Mouse (Mus musculus) embryonic facial prominence, embryonic 14.5 days (tissue): Measurements from ENCODE around the gene Rabgap1. TPM values are rescaled to one million over a fixed set of nuclear protein-coding genes. Genes with fewer than 3 reads are reported as not detected.
"Not testable (repeated sequence)": the region's sequence is repeated elsewhere in the genome, so short reads cannot be mapped to it uniquely, and the experiment has no call there.

Experiments
- ATAC-seq: fragments of 200-750 bp; cut with Nextera tagmentation; 2 replicates; pipeline ENCODE4 v1.8.0; 2017; ENCODE audit warnings: low read depth, moderate number of reproducible peaks, moderate TSS enrichment
- DNase-seq: peaks from one replicate; pipeline ENCODE4 v3.0.0-alpha.2; 2015; ENCODE audit warnings: low spot score
- H3K27ac ChIP-seq: fragments of 300-500 bp; sonication (generic); replicated peaks from 2 replicates; pipeline ENCODE4 v1.5.1; 2014; ENCODE audit warnings: low read depth, mild to moderate bottlenecking, low read length, moderate library complexity
- H3K27me3 ChIP-seq: fragments of 300-500 bp; sonication (generic); replicated peaks from 2 replicates; pipeline ENCODE4 v1.6.1; 2014; ENCODE audit warnings: low read length; ENCODE audit not compliant: control insufficient read depth, insufficient read depth
- H3K36me3 ChIP-seq: fragments of 300-500 bp; sonication (generic); 2 replicates; pipeline ENCODE4 v1.6.1; 2014; ENCODE audit warnings: low read length, mixed read lengths; ENCODE audit not compliant: control insufficient read depth, insufficient read depth
- H3K4me1 ChIP-seq: fragments of 300-500 bp; sonication (generic); 2 replicates; pipeline ENCODE4 v1.6.1; 2014; ENCODE audit warnings: antibody characterized with exemption, low read length; ENCODE audit not compliant: control insufficient read depth, insufficient read depth
- H3K4me2 ChIP-seq: fragments of 300-500 bp; sonication (generic); 2 replicates; pipeline ENCODE4 v1.6.1; 2014; ENCODE audit warnings: low read depth, mild to moderate bottlenecking, low read length, moderate library complexity, mixed read lengths
- H3K4me3 ChIP-seq: fragments of 300-500 bp; sonication (generic); 2 replicates; pipeline ENCODE4 v1.5.1; 2014; ENCODE audit warnings: low read depth, mild to moderate bottlenecking, low read length
- H3K9ac ChIP-seq: fragments of 300-500 bp; sonication (generic); 2 replicates; pipeline ENCODE4 v1.6.1; 2014; ENCODE audit warnings: low read depth, mild to moderate bottlenecking, low read length, moderate library complexity, mixed read lengths
- H3K9me3 ChIP-seq: fragments of 300-500 bp; sonication (generic); 2 replicates; pipeline ENCODE4 v1.6.1; 2016; ENCODE audit warnings: low read length; ENCODE audit not compliant: control insufficient read depth
- WGBS: fragments of 180-500 bp; shearing (Covaris S2); extraction: QIAGEN DNeasy Blood & Tissue Kit; methylation state at CpG from one replicate; pipeline ENCODE4 v1.1.7; 2014; 5-methylcytosine and 5-hydroxymethylcytosine counted together
- polyA plus RNA-seq: library from polyadenylated mRNA; unstranded; fragments of >200 nt; fragmentation: Nextera tagmentation; extraction: Ambion mirVana; gene quantifications from 2 replicates; pipeline ENCODE4 v1.2.1, GENCODE M21; 2014

Rabgap1 gene
- polyA plus RNA-seq, 1 experiment from 2014 or later = 40.7 TPM

DNA sequence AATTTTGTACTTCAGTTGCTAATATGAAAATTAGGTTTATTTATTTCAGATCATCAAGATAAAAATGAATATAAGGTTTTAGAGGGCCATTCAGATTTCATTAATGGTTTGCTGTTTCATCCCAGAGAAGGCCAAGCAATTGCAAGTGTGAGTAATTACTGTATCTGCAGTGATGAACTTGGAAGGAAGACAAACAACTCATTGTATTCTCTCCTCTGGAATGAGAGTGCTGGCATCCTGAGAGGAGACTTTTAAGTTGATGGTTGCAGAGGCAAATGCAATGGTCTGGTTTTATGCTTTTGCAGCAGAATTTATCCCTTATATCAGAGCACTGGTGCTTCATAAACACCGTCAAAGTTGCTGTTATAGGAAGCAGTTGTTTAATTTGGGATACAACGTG, 45.9 kb downstream of the Rabgap1 start:
- WGBS = 87% methylated on average over 2 of the region's 2 CpGs
- no peak for ATAC-seq
- H3K9ac ChIP-seq = no peak overlapping the region
- no peak overlapping the region for H3K27ac ChIP-seq
- no peak for DNase-seq
- H3K4me2 ChIP-seq = no peak overlapping the region
- no peaks in the 10 kb centered on the region for H3K27me3 ChIP-seq
- H3K4me3 ChIP-seq = no peak overlapping the region
- H3K36me3 ChIP-seq = peaks cover 82% of the 10 kb centered on the region
- H3K4me1 ChIP-seq = no peaks in the 10 kb centered on the region
- no peaks in the 10 kb centered on the region for H3K9me3 ChIP-seq

DNA sequence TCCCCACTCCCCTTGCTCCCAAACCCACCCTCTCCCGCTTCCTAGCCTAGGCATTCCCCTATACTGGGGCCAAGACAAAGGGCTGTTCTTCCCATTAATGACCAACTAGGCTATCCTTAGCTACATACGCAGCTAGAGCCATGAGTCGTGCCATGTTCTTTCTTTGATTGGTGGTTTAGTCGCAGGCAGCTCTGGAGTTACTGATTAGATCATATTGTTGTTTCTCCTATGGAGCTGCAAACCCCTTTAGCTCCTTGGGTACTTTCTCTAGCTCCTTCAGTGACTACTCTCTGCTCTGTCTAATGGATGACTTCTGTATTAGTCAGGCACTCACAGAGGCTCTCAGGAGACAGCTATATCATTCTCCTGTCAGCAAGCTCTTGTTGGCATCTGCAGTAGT, 54.2 kb downstream of the Rabgap1 start:
- no peak for ATAC-seq
- no peaks in the 10 kb centered on the region for H3K9me3 ChIP-seq
- 95% methylated on average over 4 of the region's 4 CpGs for WGBS

DNA sequence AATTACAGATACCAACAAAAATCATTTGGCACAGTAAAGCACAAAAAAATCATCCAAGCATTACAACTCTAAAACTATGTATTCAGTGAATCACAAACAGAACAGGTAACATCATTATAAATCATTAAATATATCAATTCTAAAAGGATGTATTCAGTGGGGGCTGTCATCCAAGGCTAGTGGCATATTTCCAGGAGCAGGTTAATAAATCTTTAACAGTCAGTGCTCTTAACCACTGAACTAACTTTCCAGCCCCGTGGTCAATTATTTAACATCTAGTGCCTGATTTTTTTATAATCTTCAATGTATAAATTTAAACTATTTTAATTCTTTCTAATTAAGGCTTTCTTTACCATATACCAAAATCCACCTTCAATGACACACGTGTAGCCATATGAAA, 62.8 kb downstream of the Rabgap1 start:
- DNase-seq, H3K9ac ChIP-seq, H3K4me2 ChIP-seq, H3K27me3 ChIP-seq, H3K27ac ChIP-seq, H3K4me3 ChIP-seq, H3K4me1 ChIP-seq, ATAC-seq, H3K9me3 ChIP-seq: not testable (repeated sequence)
- WGBS = 88% methylated on average over 2 of the region's 2 CpGs
- H3K36me3 ChIP-seq = peaks cover 58% of the 10 kb centered on the region

More for the DNA sequence above, 54.2 kb downstream of the Rabgap1 start:
- Histone ChIP-seq H3K4me2 (no peak overlapping the region), H3K4me1 (no peaks in the 10 kb centered on the region), H3K9ac (no peak overlapping the region), H3K4me3 (no peak overlapping the region), H3K27me3 (no peaks in the 10 kb centered on the region), H3K27ac (no peak overlapping the region), H3K36me3 (peaks cover 51% of the 10 kb centered on the region)
- DNase-seq = no peak

DNA sequence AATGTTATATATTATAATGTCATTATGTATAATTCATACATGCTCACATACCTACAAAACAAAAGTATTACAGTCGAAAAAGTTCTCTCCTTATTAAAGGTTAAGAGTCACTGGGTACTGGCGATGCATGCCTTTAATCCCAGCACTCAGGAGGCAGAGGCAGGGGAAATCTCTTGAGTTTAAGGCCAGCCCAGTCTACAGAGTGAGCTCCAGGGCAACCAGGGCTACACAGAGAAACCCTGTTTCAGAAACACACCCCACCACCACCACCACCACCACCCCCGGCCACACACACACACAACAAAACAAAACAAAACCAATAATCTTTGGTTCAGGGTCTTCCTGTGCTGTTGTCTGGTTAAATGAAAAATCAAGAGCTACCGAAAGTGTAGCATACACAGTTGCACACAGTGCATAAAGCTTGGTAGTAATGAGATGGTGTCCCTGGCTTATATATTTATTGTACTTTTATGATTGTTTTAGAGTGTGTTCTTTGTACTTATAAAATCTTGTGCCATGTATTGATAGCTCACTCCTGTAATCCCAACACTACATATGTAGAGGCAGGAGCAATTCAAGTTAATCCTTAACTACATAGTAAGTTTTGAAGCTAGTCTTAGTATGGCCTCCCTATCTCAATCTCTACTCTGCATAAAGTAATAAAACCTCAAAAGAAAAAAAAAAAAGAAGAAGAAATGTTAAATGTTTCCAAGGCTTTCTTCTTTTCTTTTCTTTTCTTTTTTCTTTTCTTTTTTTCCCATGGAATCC, 68.2 kb downstream of the Rabgap1 start:
- DNase-seq = no peak
- WGBS = 89% methylated on average over 4 of the region's 4 CpGs
- ATAC-seq = no peak
- no peaks in the 10 kb centered on the region for H3K27me3 ChIP-seq
- H3K9me3 ChIP-seq = no peaks in the 10 kb centered on the region
- H3K9ac ChIP-seq = no peak overlapping the region
- no peaks in the 10 kb centered on the region for H3K4me1 ChIP-seq
- H3K4me3 ChIP-seq = no peak overlapping the region
- H3K27ac ChIP-seq = no peak overlapping the region
- no peak overlapping the region for H3K4me2 ChIP-seq
- H3K36me3 ChIP-seq = peaks cover 55% of the 10 kb centered on the region

DNA sequence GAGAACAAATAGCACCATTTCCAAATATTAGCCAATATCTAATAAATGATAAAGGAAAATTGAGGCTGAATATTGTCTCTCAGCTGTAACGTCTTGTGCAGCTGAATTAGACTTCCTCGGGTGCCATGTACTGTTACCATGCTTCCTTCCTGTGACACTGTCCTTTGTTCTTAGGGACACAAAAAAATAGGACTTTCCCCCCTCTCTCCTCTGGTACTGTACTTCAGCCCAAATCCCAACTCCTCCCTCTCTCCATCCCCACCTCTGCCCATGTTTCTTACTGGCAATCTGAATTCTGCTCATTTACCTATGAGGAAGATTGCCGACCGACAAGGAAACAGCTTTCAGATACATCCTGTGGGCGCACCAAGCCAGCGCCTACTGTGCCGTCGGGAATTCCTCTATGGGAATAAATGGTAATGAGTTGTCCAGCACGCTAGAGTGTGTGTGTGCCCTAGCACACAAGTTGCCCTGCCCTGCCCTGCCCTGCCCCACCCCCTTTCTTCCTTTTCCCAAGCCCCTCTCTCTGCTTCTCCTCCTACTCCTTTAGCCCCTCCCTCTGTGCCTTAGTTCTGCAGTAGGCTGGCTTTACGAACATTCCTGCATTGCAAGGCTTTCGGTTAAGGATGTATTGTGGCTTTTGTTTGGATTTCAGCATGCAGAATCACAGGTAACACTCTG, 73.1 kb downstream of the Rabgap1 start, which contains the start of gene Gpr21:
TSS of gene Gpr21 (plus strand) at position 303 of the 681 bp plus-strand sequence.
- ATAC-seq (peak; percentile 78; the same call in 1 of the 2 replicates), DNase-seq (peak; percentile 38)
- 0 out of 2 replicates have a peak within 1 kb of the TSS, but pooled peaks have one; percentile 8 for H3K4me3 ChIP-seq
- WGBS = 27% methylated on average over 11 of the region's 11 CpGs
- peaks cover 38% of the 10 kb centered on the region for H3K36me3 ChIP-seq
- H3K27me3 ChIP-seq = no peaks in the 10 kb centered on the region
- no peaks in the 10 kb centered on the region for H3K9me3 ChIP-seq
- H3K27ac ChIP-seq = peak within 1 kb of the TSS; percentile 21; the same call in 1 of the 2 replicates
- no peaks in the 10 kb centered on the region for H3K4me1 ChIP-seq
- H3K4me2 ChIP-seq = peak within 1 kb of the TSS; percentile 40
- no peak within 1 kb of the TSS; the same call in 1 of the 2 replicates for H3K9ac ChIP-seq

DNA sequence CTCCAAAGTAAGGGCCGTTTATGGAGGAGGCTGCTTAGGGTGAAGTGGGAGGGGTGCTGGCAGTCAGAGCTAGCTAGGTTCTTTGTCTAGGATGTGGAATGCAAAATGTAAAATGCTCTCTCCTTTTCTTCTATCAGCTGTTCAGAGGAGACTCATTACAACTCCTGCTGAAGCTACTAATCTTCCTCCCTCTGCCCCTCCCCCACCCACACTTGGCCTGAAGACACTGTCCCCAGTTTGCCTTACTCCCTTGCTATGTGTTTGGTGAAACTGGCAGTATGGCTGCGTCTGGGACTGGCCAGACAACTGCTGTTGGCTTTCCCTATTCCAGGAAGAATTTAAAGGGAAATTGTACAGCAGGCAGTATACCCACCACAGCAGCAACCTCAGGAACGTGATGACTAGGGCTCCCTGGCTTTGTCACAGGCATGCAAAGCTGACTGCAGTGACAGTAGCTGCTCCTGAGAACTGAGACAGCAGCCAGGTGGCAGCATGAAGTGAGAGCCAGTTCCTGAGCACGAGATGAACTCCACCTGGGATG, 73.9 kb downstream of the Rabgap1 start:
- Histone ChIP-seq H3K36me3 (peaks cover 32% of the 10 kb centered on the region), H3K9ac (no peak overlapping the region), H3K27me3 (no peaks in the 10 kb centered on the region), H3K4me1 (no peaks in the 10 kb centered on the region), H3K4me3 (no peak overlapping the region), H3K27ac (no peak overlapping the region), H3K4me2 (no peak overlapping the region), H3K9me3 (no peaks in the 10 kb centered on the region)
- ATAC-seq (peak; percentile 37; the same call in 1 of the 2 replicates), DNase-seq (no peak)
- 48% methylated on average over 4 of the region's 4 CpGs for WGBS

DNA sequence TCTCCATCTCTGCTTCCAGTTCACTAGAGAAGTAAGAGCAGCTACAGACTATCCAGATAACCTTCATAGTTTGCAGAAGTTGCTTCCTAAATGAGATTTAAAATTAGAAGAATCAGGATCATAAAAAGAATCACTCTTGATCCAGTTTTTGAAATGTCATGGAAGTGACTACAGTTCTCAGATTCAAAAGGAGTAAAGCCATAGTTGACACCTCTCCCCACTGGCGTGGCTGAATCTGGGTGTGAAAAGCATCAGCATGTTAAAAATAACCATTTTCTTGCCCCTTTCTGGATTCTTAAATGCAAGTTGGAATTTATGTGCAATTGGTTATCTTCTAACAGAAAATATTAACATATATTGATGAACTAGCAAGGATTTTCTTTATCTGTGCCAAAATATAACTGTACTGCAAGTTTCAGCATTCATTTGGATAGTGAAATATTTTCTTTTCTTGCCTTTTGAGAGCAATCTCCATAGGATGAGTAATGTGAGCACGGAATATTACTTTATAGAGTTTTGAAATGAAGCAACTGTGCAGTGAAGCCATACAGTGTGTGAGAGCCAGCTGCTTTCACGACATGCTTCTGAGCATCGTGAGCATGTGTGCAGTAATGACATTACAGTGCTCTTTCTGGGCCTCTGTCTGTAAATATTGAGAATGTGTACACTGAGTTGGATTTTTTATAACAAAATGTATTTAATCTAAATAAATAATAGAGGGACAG, 75.6 kb downstream of the Rabgap1 start:
- Histone ChIP-seq H3K27me3 (no peaks in the 10 kb centered on the region), H3K36me3 (peaks cover 19% of the 10 kb centered on the region), H3K4me2 (no peak overlapping the region), H3K4me1 (no peaks in the 10 kb centered on the region), H3K9ac (no peak overlapping the region), H3K27ac (no peak overlapping the region), H3K9me3 (no peaks in the 10 kb centered on the region), H3K4me3 (no peak overlapping the region)
- DNase-seq = no peak
- WGBS = 82% methylated on average over 4 of the region's 4 CpGs
- no peak for ATAC-seq

DNA sequence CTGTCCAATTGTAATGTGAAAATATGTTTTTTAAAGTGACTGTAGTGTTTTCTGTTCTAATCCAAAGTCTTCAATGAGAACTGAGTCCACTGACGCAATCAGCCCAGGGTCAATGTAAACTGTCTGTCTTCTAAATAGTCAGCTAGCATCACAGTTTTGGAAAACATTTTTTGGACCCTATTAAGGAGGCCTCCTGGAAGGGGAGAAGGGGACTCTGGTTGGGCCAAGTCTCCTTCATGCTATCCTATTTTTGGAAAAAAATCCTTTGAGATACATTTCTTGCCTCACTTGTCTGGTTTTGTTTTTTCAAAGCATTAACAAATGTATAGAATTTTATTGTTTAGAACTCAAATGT, 76.2 kb downstream of the Rabgap1 start:
- DNase-seq (no peak), ATAC-seq (no peak)
- H3K27ac ChIP-seq = no peak overlapping the region
- no peak overlapping the region for H3K4me2 ChIP-seq
- WGBS = 81% methylated on average over 1 of the region's 1 CpGs
- no peaks in the 10 kb centered on the region for H3K9me3 ChIP-seq
- H3K4me1 ChIP-seq = no peaks in the 10 kb centered on the region
- H3K27me3 ChIP-seq = no peaks in the 10 kb centered on the region
- no peak overlapping the region for H3K4me3 ChIP-seq
- peaks cover 19% of the 10 kb centered on the region for H3K36me3 ChIP-seq
- no peak overlapping the region for H3K9ac ChIP-seq
